Mouse (Mus musculus) liver, embryonic 16.5 days (tissue): ENCODE data around the gene Frmd8. TPM values are rescaled to one million over a fixed set of nuclear protein-coding genes. Genes with fewer than 3 reads are reported as not detected.
A peak's percentile ranks its signal among the peaks of the same experiment; 100 is the strongest.

Source experiments
- ATAC-seq: fragments of 200-750 bp; cut with Nextera tagmentation; 2 replicates; pipeline ENCODE4 v1.8.0; 2017; ENCODE audit warnings: low read depth, mild to moderate bottlenecking, moderate number of reproducible peaks, moderate library complexity
- H3K27ac ChIP-seq: fragments of 300-500 bp; sonication (generic); 2 replicates; pipeline ENCODE4 v1.5.1; 2014; ENCODE audit warnings: mild to moderate bottlenecking, low read length
- H3K27me3 ChIP-seq: fragments of 300-500 bp; sonication (generic); 2 replicates; pipeline ENCODE4 v1.6.1; 2014; ENCODE audit warnings: low read depth, low read length, mixed read lengths; ENCODE audit not compliant: control insufficient read depth, insufficient read depth
- H3K36me3 ChIP-seq: fragments of 300-500 bp; sonication (generic); 2 replicates; pipeline ENCODE4 v1.6.1; 2014; ENCODE audit warnings: mild to moderate bottlenecking; ENCODE audit not compliant: control insufficient read depth, insufficient read depth
- H3K4me1 ChIP-seq: fragments of 300-500 bp; sonication (generic); 2 replicates; pipeline ENCODE4 v1.6.1; 2014; ENCODE audit warnings: low read depth, low read length, mixed read lengths; ENCODE audit not compliant: control insufficient read depth
- H3K4me2 ChIP-seq: fragments of 300-500 bp; sonication (generic); 2 replicates; pipeline ENCODE4 v1.6.1; 2014; ENCODE audit warnings: low read depth, low read length, mixed read lengths
- H3K4me3 ChIP-seq: fragments of 300-500 bp; sonication (generic); 2 replicates; pipeline ENCODE4 v1.5.1; 2014; ENCODE audit warnings: low read depth, mild to moderate bottlenecking, low read length
- H3K9ac ChIP-seq: fragments of 300-500 bp; sonication (generic); 2 replicates; pipeline ENCODE4 v1.6.1; 2014; ENCODE audit warnings: low read depth, low read length
- H3K9me3 ChIP-seq: fragments of 300-500 bp; sonication (generic); replicated peaks from 2 replicates; pipeline ENCODE4 v1.6.1; 2016; ENCODE audit warnings: low read length; ENCODE audit not compliant: control insufficient read depth
- WGBS: fragments of 180-500 bp; shearing (Covaris S2); extraction: QIAGEN DNeasy Blood & Tissue Kit; methylation state at CpG from one replicate; pipeline ENCODE4 v1.1.7; 2014; ENCODE audit not compliant: insufficient replicate concordance; 5-methylcytosine and 5-hydroxymethylcytosine counted together
- polyA plus RNA-seq: library from polyadenylated mRNA; unstranded; fragments of >200 nt; fragmentation: Nextera tagmentation; extraction: Ambion mirVana; gene quantifications from 2 replicates; pipeline ENCODE4 v1.2.1, GENCODE M21; 2015

Frmd8 gene
- polyA plus RNA-seq, 1 experiment from 2014 or later, result 13.9 TPM

DNA sequence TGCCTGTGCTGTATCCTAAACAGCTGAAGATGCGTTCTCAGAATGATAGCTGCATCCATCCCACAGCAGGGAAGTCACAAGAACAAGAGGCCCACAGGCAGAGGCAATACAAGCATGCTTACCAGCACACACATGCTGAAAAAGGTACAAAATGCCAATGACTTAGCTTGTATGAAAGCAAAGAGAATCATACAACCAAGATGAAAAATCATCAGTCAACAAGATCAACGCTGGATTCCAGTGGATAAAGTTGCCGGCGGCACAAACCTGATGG is 36.2 kb downstream of the Frmd8 start:
- WGBS, result 77% methylated on average over 4 of the region's 4 CpGs

GRCm38 (mm10) chr19:5838136-5838891 is 36.8 kb downstream of the Frmd8 start:
- H3K36me3 ChIP-seq, result no peaks in the 10 kb centered on the region
- H3K4me3 ChIP-seq, result no peak overlapping the region
- WGBS, result 65% methylated on average over 12 of the region's 12 CpGs
- no peak overlapping the region for H3K9ac ChIP-seq
- no peak overlapping the region for H3K4me2 ChIP-seq
- ATAC-seq, result no peak
- H3K27ac ChIP-seq, result no peak overlapping the region
- no peaks in the 10 kb centered on the region for H3K9me3 ChIP-seq
- H3K27me3 ChIP-seq, result no peaks in the 10 kb centered on the region
- H3K4me1 ChIP-seq, result peaks cover 33% of the 10 kb centered on the region

More for the DNA sequence above, 36.2 kb downstream of the Frmd8 start:
- no peak overlapping the region for H3K27ac ChIP-seq
- H3K4me3 ChIP-seq, result no peak overlapping the region
- ATAC-seq, result no peak
- no peaks in the 10 kb centered on the region for H3K36me3 ChIP-seq
- no peak overlapping the region for H3K9ac ChIP-seq
- H3K4me2 ChIP-seq, result no peak overlapping the region
- no peaks in the 10 kb centered on the region for H3K27me3 ChIP-seq
- peaks cover 38% of the 10 kb centered on the region for H3K4me1 ChIP-seq
- no peaks in the 10 kb centered on the region for H3K9me3 ChIP-seq

GRCm38 (mm10) chr19:5837606-5838005 is 37.5 kb downstream of the Frmd8 start:
- WGBS, result 45% methylated on average over 8 of the region's 8 CpGs
- peaks cover 26% of the 10 kb centered on the region for H3K4me1 ChIP-seq

DNA sequence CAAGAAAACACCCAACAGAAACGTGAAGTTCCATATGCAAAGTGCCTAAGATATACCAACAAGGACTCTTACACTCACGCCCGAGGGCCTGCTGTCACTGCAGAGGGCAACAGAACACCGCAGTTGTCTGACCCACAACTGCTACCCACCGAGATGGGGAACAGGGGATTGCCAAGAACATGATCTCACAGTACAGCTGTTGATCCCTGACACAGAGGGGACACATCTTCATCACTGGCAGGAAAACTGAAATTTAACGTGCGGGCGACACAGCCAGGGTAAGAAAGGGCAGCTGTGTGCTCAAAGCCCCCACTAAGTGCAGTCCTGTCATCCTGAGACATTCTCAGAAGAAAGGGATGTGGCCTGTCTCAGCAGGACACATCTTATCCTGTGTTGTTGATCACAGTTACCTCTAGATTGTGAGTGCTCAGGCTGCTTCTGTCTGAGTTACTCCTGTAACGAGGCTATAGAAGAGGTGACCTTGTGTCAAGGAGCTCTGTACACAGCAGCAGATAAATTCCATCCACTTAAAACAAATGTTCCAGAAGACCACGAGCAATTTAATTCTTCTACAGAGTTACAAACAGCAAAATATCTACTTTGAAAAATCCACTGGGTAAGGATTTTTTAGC is 38.0 kb downstream of the Frmd8 start:
- no peaks in the 10 kb centered on the region for H3K27me3 ChIP-seq
- H3K9me3 ChIP-seq, result no peaks in the 10 kb centered on the region
- WGBS, result 69% methylated on average over 10 of the region's 10 CpGs
- no peaks in the 10 kb centered on the region for H3K36me3 ChIP-seq
- no peak overlapping the region for H3K27ac ChIP-seq
- peaks cover 20% of the 10 kb centered on the region for H3K4me1 ChIP-seq
- no peak overlapping the region for H3K4me2 ChIP-seq
- no peak for ATAC-seq
- H3K4me3 ChIP-seq, result no peak overlapping the region
- no peak overlapping the region for H3K9ac ChIP-seq

More at GRCm38 (mm10) chr19:5837606-5838005, 37.5 kb downstream of the Frmd8 start:
- Histone ChIP-seq H3K9ac (no peak overlapping the region), H3K9me3 (no peaks in the 10 kb centered on the region), H3K27ac (no peak overlapping the region), H3K4me2 (no peak overlapping the region), H3K4me3 (no peak overlapping the region), H3K27me3 (no peaks in the 10 kb centered on the region), H3K36me3 (no peaks in the 10 kb centered on the region)
- ATAC-seq, result no peak

- no peak overlapping the region for H3K27ac ChIP-seq
- ATAC-seq, result no peak
- no peak overlapping the region for H3K4me2 ChIP-seq
- no peak overlapping the region for H3K4me3 ChIP-seq
- H3K9me3 ChIP-seq, result no peaks in the 10 kb centered on the region
- peaks cover 10% of the 10 kb centered on the region for H3K4me1 ChIP-seq
- H3K36me3 ChIP-seq, result no peaks in the 10 kb centered on the region
- WGBS, result 64% methylated on average over 8 of the region's 8 CpGs
- no peaks in the 10 kb centered on the region for H3K27me3 ChIP-seq
- no peak overlapping the region for H3K9ac ChIP-seq
These were observed 39.1 kb downstream of the Frmd8 start for GRCm38 (mm10) chr19:5835922-5836430.

DNA sequence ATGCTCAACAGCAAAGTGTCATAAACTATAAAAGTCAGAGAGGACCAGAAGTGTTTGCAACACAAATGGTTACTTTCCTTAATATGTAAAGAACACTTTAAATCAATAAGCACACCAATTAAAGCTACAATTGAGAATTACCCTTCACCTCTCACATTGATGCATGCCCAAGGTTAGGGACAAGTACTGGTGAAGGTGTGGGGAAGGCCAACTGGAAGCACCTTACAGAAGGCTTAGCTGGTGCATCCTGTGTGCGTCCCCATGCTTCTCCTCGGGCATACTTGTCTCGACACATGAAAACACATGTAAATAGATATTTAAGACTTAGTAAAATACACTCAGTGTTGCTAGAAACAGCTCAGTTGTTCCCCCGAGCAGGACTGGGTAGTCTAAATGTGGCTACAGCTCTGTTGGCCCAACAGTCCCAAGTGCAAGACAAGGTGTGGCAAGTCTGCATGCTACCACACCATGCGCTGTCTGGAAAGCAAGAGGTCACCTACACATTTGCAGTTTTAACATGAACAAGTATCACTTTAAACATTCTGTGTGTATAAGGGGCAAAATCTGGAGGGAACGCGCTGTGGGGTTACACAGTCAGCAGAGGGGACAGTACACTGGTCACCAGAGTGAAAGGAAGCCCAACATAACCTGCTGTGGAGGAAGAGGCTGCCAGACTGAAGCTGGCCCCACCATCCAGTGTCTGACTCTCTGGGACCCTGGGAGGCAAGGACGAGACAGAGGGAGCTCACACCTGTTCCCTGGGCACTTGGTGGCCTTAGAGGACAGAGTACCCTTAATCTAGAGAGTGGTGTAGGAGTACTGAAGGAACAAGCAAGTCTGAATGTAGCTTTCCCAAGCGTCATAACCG is 39.8 kb downstream of the Frmd8 start:
- no peaks in the 10 kb centered on the region for H3K9me3 ChIP-seq
- H3K36me3 ChIP-seq, result no peaks in the 10 kb centered on the region
- H3K4me2 ChIP-seq, result no peak overlapping the region
- peaks cover 3% of the 10 kb centered on the region for H3K4me1 ChIP-seq
- 73% methylated on average over 10 of the region's 10 CpGs for WGBS
- H3K9ac ChIP-seq, result no peak overlapping the region
- no peaks in the 10 kb centered on the region for H3K27me3 ChIP-seq
- ATAC-seq, result no peak
- no peak overlapping the region for H3K27ac ChIP-seq
- H3K4me3 ChIP-seq, result no peak overlapping the region

GRCm38 (mm10) chr19:5834260-5834925 is 40.7 kb downstream of the Frmd8 start:
- no peak overlapping the region for H3K4me2 ChIP-seq
- 72% methylated on average over 12 of the region's 12 CpGs for WGBS
- no peak overlapping the region for H3K4me3 ChIP-seq

GRCm38 (mm10) chr19:5833287-5834100 is 41.6 kb downstream of the Frmd8 start:
- Histone ChIP-seq H3K9me3 (no peaks in the 10 kb centered on the region), H3K27me3 (no peaks in the 10 kb centered on the region), H3K27ac (peak overlapping the region; percentile 62), H3K4me1 (no peaks in the 10 kb centered on the region; the same call in 1 of the 2 replicates), H3K36me3 (no peaks in the 10 kb centered on the region), H3K9ac (no peak overlapping the region), H3K4me2 (no peak overlapping the region; the same call in 1 of the 2 replicates), H3K4me3 (no peak overlapping the region)
- peak; percentile 80 for ATAC-seq
- 60% methylated on average over 10 of the region's 10 CpGs for WGBS

More at GRCm38 (mm10) chr19:5834260-5834925, 40.7 kb downstream of the Frmd8 start:
- peaks cover 1% of the 10 kb centered on the region for H3K4me1 ChIP-seq
- H3K27me3 ChIP-seq, result no peaks in the 10 kb centered on the region
- H3K9ac ChIP-seq, result no peak overlapping the region
- H3K9me3 ChIP-seq, result no peaks in the 10 kb centered on the region
- H3K27ac ChIP-seq, result no peak overlapping the region; the same call in 1 of the 2 replicates
- no peaks in the 10 kb centered on the region for H3K36me3 ChIP-seq
- no peak for ATAC-seq
